8 mouse cellular contexts compared by ENCODE assay signal in genomic region chr10:21055254-21055885, GRCm38 (mm10).
A peak's percentile ranks its signal among the peaks of the same experiment; 100 is the strongest.
DNase-seq lines count a peak whose midpoint lies in the region; ATAC-seq and TF ChIP-seq lines count a peak whose summit lies in the region.

No protein-coding gene starts in this region.

- WGBS in intestine, postnatal 0 days = 41% methylated on average over 17 of the region's 17 CpGs
- WGBS in neural tube, embryonic 15.5 days = 21% methylated on average over 17 of the region's 17 CpGs

- peak overlapping the region; percentile 54 for H3K4me2 ChIP-seq in intestine, postnatal 0 days (replicated peaks; ENCODE audit: low read depth)
- peak overlapping the region; percentile 13; the same call in 1 of the 2 replicates for H3K4me2 ChIP-seq in neural tube, embryonic 15.5 days

- H3K27me3 ChIP-seq in intestine, postnatal 0 days (replicated peaks; ENCODE audit: control insufficient read depth, insufficient read depth, low read length) = no peaks in the 10 kb centered on the region
- H3K27me3 ChIP-seq in neural tube, embryonic 15.5 days (replicated peaks) = no peaks in the 10 kb centered on the region

- no peak for ATAC-seq in intestine, postnatal 0 days
- no peak for ATAC-seq in neural tube, embryonic 15.5 days (ENCODE audit: low FRiP score)

- TF ChIP-seq CTCF in intestine, postnatal 0 days (IDR thresholded peaks at IDR 0.05; ENCODE audit: low read depth) = no peak

- H3K9ac ChIP-seq in intestine, postnatal 0 days (ENCODE audit: low read depth, low read length) = peak overlapping the region; percentile 17; the same call in 1 of the 2 replicates
- no peak overlapping the region for H3K9ac ChIP-seq in neural tube, embryonic 15.5 days (replicated peaks)

- H3K4me3 ChIP-seq in intestine, postnatal 0 days (ENCODE audit: low read depth, low read length) = peak overlapping the region; percentile 9; the same call in 1 of the 2 replicates
- no peak overlapping the region for H3K4me3 ChIP-seq in neural tube, embryonic 15.5 days (replicated peaks)

- no peaks in the 10 kb centered on the region for H3K36me3 ChIP-seq in intestine, postnatal 0 days (ENCODE audit: control insufficient read depth, insufficient read depth)
- H3K36me3 ChIP-seq in neural tube, embryonic 15.5 days = peaks cover 23% of the 10 kb centered on the region; the same call in 1 of the 2 replicates

- H3K4me1 ChIP-seq in intestine, postnatal 0 days (replicated peaks; ENCODE audit: control insufficient read depth, insufficient read depth, low read length) = peaks cover 6% of the 10 kb centered on the region; the same call in 1 of the 2 replicates
- no peaks in the 10 kb centered on the region for H3K4me1 ChIP-seq in neural tube, embryonic 15.5 days

- peak; percentile 6 for DNase-seq in cerebellum, adult 9-10 months
- no peak for DNase-seq in cerebellum, adult 9-11 months
- DNase-seq in spleen, postnatal 10 days (ENCODE audit: low spot score in 2 of 2) = peak; percentile 30 to 36
- no peak for DNase-seq in spleen, postnatal 36 days (ENCODE audit: low spot score in 2 of 2)
- DNase-seq in testis, postnatal 14 days (ENCODE audit: low spot score) = no peak
- no peak for DNase-seq in gastrocnemius, postnatal 25 days

- no peaks in the 10 kb centered on the region for H3K9me3 ChIP-seq in intestine, postnatal 0 days (ENCODE audit: control insufficient read depth)
- no peaks in the 10 kb centered on the region for H3K9me3 ChIP-seq in neural tube, embryonic 15.5 days (replicated peaks)

- H3K27ac ChIP-seq in intestine, postnatal 0 days (ENCODE audit: low read depth, low read length) = no peak overlapping the region
- H3K27ac ChIP-seq in neural tube, embryonic 15.5 days (replicated peaks) = no peak overlapping the region

Comparison
In these comparisons a context has a peak if more than half of its experiments do, and no peak if none do; other contexts are left out.
1. DNase-seq: peak in cerebellum, adult 9-10 months (single experiment) and spleen, postnatal 10 days (2 of 2); none in cerebellum, adult 9-11 months (single experiment), spleen, postnatal 36 days (0 of 2), testis, postnatal 14 days (single experiment) and gastrocnemius, postnatal 25 days (single experiment).